Mouse (Mus musculus): ENCODE measurements at regions not wholly inside any gene's neighbourhood (a gene's known extent, or its start where the extent isn't known, plus 50 kb on each side); places are given as distances from the start of the nearest gene placed in this dataset.

DNA sequence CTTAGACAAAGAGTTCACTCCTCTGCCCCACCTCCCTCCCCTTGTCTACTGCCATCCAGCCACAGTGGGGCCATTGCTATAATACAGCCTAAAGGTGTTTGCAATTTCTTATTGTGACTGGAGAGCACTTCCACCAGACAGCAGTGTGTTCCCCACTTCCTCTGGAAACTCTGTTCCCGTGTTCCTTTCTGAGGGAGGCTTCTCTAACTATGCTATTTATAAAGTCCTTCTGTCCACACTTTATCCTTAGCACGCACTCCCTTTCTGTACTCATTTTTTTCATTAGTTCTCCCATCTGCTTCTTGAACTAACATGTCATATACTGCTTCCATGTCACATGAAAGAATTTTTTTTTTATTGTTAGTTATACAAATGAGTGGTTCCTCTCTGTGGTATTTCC is 52.0 kb upstream of the 4930432M17Rik start:
- Histone ChIP-seq H3K36me3 (replicated peaks) (no peaks in the 10 kb centered on the region), H3K27me3 (replicated peaks; ENCODE audit: low read depth, poor library complexity, severe bottlenecking) (no peaks in the 10 kb centered on the region), H3K4me3 (no peak overlapping the region), H3K4me1 (0 out of 2 replicates have a peak, but pooled peaks cover 4% of the 10 kb centered on the region), H3K9me3 (no peaks in the 10 kb centered on the region), H3K27ac (replicated peaks) (no peak overlapping the region)
- WGBS = 77% methylated on average over 2 of the region's 2 CpGs
- DNase-seq (ENCODE audit: low spot score) = no peak

DNA sequence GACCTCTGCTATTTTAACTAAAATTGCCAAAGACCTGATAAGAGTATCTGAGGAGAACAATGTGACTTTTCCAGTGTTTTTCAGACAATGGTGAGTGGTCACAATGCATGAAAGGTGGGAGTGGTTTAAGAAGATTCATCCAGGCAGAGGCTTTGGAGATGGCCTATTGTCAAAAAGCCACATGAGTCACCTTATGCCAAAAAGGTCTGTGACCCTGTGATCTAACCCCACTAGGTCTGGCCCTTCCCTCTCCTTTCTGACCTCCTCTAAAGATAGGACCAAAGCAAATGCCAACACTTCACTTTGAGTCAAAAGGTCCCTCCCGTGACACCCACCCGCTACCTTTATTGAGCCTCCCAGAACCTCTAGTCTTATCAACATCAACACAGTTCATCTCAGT is 52.4 kb upstream of the 4930432M17Rik start:
- Histone ChIP-seq H3K9me3 (no peaks in the 10 kb centered on the region), H3K36me3 (replicated peaks) (no peaks in the 10 kb centered on the region), H3K4me1 (peaks cover 7% of the 10 kb centered on the region), H3K27ac (replicated peaks) (no peak overlapping the region), H3K4me3 (no peak overlapping the region), H3K27me3 (replicated peaks; ENCODE audit: low read depth, poor library complexity, severe bottlenecking) (no peaks in the 10 kb centered on the region)
- DNase-seq (ENCODE audit: low spot score) = no peak
- 73% methylated on average over 2 of the region's 2 CpGs for WGBS

DNA sequence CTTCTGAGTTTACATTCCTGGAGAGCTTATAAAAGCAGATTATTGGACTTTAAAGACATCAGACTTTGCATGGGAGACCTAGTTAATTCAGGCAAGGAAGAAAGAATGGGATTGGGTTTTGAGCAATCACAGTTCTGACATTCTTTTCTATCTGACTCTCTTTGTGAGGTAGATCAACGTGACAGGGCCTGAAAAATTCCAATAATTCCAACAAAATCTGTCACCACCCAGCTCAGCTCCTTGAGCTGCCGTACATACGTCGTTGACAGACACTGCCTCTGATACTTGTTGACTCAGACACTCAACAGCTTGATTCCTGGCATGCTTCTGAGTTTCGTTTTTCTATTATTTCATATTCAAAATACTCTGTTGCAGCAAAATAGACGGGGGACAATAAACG is 53.2 kb upstream of the 4930432M17Rik start:
- H3K4me1 ChIP-seq = peaks cover 8% of the 10 kb centered on the region
- DNase-seq (ENCODE audit: low spot score) = no peak
- no peaks in the 10 kb centered on the region for H3K9me3 ChIP-seq
- WGBS = 69% methylated on average over 7 of the region's 7 CpGs
- no peak overlapping the region for H3K4me3 ChIP-seq
- no peaks in the 10 kb centered on the region for H3K36me3 ChIP-seq (replicated peaks)
- no peak overlapping the region for H3K27ac ChIP-seq (replicated peaks)
- no peaks in the 10 kb centered on the region for H3K27me3 ChIP-seq (replicated peaks; ENCODE audit: low read depth, poor library complexity, severe bottlenecking)

DNA sequence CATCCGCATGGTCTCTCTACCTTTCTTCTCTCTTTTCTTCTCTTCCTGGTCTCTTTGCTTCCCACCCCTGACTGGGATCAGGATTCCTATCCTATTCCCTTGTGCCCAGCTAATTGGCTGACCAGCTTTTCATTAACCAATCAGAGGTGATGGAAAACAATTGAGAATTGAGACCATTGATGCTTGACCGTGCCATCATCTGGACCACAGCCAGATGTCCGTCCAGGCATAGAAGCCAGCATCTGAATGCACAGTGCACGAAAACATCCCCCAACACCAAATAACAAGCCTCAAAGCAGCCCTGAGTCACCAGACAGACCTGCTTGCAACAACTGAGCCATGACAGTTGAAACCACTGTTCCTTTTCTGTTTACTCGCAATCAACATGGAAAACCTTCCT is 54.5 kb upstream of the 4930432M17Rik start:
- Histone ChIP-seq H3K4me3 (no peak overlapping the region), H3K36me3 (replicated peaks) (no peaks in the 10 kb centered on the region), H3K9me3 (no peaks in the 10 kb centered on the region), H3K27me3 (replicated peaks; ENCODE audit: low read depth, poor library complexity, severe bottlenecking) (no peaks in the 10 kb centered on the region), H3K27ac (replicated peaks) (no peak overlapping the region), H3K4me1 (peaks cover 8% of the 10 kb centered on the region)
- DNase-seq (ENCODE audit: low spot score) = no peak
- WGBS = 82% methylated on average over 5 of the region's 5 CpGs

DNA sequence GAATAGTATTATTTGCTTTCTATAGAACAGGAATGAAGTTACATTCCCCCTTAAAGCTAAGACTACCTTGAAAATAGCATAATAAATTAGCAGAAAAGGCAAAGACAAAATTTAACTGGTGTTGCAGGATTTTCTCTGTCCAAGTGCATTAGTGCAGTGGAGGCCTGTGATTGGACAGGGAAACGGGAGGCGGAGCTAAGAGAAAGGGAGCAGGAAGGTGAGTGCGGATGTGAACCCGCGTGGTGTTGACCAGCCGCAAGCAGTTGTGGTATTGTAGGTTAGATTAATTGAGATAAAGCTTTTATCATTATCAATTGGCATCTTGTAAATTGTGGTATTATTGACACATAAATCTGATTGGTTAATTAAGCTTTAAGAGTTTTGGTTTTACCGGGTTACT is 55.8 kb upstream of the 4930432M17Rik start:
- no peak overlapping the region for H3K27ac ChIP-seq (replicated peaks)

GRCm38 (mm10) chr3:121613224-121613623 is 57.3 kb upstream of the 4930432M17Rik start:
- no peaks in the 10 kb centered on the region for H3K27me3 ChIP-seq (replicated peaks; ENCODE audit: low read depth, poor library complexity, severe bottlenecking)
- 48% methylated on average over 3 of the region's 3 CpGs for WGBS
- H3K4me3 ChIP-seq = no peak overlapping the region
- DNase-seq (ENCODE audit: low spot score) = no peak
- H3K4me1 ChIP-seq = peaks cover 17% of the 10 kb centered on the region
- H3K27ac ChIP-seq (replicated peaks) = 0 out of 2 replicates have a peak overlapping the region, but pooled peaks have one; percentile 15
- no peaks in the 10 kb centered on the region for H3K9me3 ChIP-seq
- no peaks in the 10 kb centered on the region for H3K36me3 ChIP-seq (replicated peaks)

More for the DNA sequence above, 55.8 kb upstream of the 4930432M17Rik start:
- no peaks in the 10 kb centered on the region for H3K27me3 ChIP-seq (replicated peaks; ENCODE audit: low read depth, poor library complexity, severe bottlenecking)
- peaks cover 10% of the 10 kb centered on the region for H3K4me1 ChIP-seq
- H3K4me3 ChIP-seq = no peak overlapping the region
- no peaks in the 10 kb centered on the region for H3K36me3 ChIP-seq (replicated peaks)
- no peaks in the 10 kb centered on the region for H3K9me3 ChIP-seq
- 77% methylated on average over 7 of the region's 7 CpGs for WGBS
- no peak for DNase-seq (ENCODE audit: low spot score)

GRCm38 (mm10) chr3:121609845-121610244 is 60.7 kb upstream of the 4930432M17Rik start:
- Histone ChIP-seq H3K9me3 (no peaks in the 10 kb centered on the region), H3K27ac (replicated peaks) (no peak overlapping the region), H3K4me3 (no peak overlapping the region), H3K27me3 (replicated peaks; ENCODE audit: low read depth, poor library complexity, severe bottlenecking) (no peaks in the 10 kb centered on the region), H3K4me1 (peaks cover 13% of the 10 kb centered on the region), H3K36me3 (replicated peaks) (no peaks in the 10 kb centered on the region)
- DNase-seq (ENCODE audit: low spot score) = no peak
- WGBS = 77% methylated on average over 7 of the region's 7 CpGs

DNA sequence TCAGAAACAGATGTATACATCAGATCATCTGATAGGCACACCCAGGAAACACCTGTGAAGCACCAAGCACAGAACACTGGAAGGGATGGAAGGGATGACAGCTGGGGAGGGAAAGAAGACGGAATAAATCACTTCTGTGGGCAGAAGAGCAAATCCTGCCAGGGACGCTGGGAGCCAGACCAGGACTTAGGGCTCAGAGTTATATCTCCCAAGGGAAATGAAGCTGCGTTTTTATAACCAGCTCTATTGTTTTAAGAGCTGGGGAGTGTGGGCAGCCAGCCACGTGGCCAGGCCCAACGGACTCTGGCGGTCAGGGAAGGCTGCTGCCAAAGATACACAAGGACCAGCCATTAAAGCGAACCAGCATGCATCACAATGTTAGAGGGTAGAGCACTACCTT is 61.5 kb upstream of the 4930432M17Rik start:
- H3K4me1 ChIP-seq = peaks cover 13% of the 10 kb centered on the region
- H3K4me3 ChIP-seq = no peak overlapping the region
- DNase-seq (ENCODE audit: low spot score) = no peak
- H3K36me3 ChIP-seq (replicated peaks) = no peaks in the 10 kb centered on the region
- no peaks in the 10 kb centered on the region for H3K9me3 ChIP-seq
- no peak overlapping the region for H3K27ac ChIP-seq (replicated peaks)
- H3K27me3 ChIP-seq (replicated peaks; ENCODE audit: low read depth, poor library complexity, severe bottlenecking) = no peaks in the 10 kb centered on the region
- 65% methylated on average over 7 of the region's 7 CpGs for WGBS

GRCm38 (mm10) chr3:121604737-121605136 is 65.8 kb upstream of the 4930432M17Rik start:
- H3K4me1 ChIP-seq = peaks cover 20% of the 10 kb centered on the region
- H3K9me3 ChIP-seq = no peaks in the 10 kb centered on the region
- no peak overlapping the region for H3K27ac ChIP-seq (replicated peaks)
- WGBS = 81% methylated on average over 6 of the region's 6 CpGs
- no peaks in the 10 kb centered on the region for H3K36me3 ChIP-seq (replicated peaks)
- no peaks in the 10 kb centered on the region for H3K27me3 ChIP-seq (replicated peaks; ENCODE audit: low read depth, poor library complexity, severe bottlenecking)
- H3K4me3 ChIP-seq = no peak overlapping the region
- no peak for DNase-seq (ENCODE audit: low spot score)

DNA sequence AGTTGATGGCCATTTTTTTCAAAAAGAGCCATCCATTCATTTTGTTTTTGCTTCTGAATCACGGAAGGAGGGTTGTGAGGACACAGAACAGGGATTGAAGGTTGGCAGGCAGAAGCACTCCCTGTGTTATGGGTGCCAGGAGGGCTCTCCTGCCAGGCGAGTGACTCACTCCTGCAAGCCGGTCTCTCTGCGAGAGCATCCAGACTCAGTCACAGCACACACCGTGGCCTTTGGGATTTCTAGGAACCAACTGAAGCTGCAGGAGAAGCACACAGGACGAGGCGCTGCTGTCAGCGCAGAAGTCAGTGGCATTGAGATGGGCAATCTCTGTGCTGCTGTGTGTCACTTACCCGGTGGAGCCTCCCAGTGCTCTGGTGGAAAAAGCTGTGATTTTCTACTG is 66.5 kb upstream of the 4930432M17Rik start:
- peaks cover 21% of the 10 kb centered on the region for H3K4me1 ChIP-seq
- 82% methylated on average over 9 of the region's 9 CpGs for WGBS
- H3K9me3 ChIP-seq = no peaks in the 10 kb centered on the region
- no peak for DNase-seq (ENCODE audit: low spot score)
- 0 out of 2 replicates have a peak overlapping the region, but pooled peaks have one; percentile 36 for H3K27ac ChIP-seq (replicated peaks)
- H3K36me3 ChIP-seq (replicated peaks) = no peaks in the 10 kb centered on the region
- H3K27me3 ChIP-seq (replicated peaks; ENCODE audit: low read depth, poor library complexity, severe bottlenecking) = no peaks in the 10 kb centered on the region
- H3K4me3 ChIP-seq = no peak overlapping the region

DNA sequence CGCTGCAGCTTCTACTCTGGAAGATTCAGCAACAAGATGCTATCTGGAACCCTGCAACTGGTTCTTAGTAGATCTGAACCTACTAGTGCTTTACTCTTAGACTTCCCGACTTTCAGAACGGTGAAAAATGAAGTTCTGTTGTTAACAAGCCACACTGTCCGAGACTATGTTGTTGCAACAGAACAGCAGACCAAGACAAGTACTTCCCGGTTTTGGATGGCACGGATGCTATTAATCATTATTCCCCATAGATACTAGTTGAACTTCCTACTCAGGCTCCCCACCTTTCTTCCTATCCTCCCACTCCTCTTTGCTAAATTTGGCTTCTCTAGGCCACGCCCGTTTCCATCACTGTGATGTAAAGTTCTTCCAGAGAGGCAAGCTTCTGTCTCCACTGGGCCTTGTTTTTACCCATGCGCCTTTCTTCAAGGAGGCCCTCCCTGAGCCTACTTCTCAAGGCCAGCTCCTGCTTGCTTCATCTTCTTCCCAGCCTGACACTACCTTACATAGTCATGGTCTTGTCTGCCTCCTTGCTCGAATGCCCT is 67.7 kb upstream of the 4930432M17Rik start:
- 94% methylated on average over 10 of the region's 10 CpGs for WGBS
- H3K36me3 ChIP-seq (replicated peaks) = no peaks in the 10 kb centered on the region
- H3K4me1 ChIP-seq = peaks cover 20% of the 10 kb centered on the region
- no peak overlapping the region for H3K4me3 ChIP-seq
- H3K27me3 ChIP-seq (replicated peaks; ENCODE audit: low read depth, poor library complexity, severe bottlenecking) = no peaks in the 10 kb centered on the region
- no peak overlapping the region for H3K27ac ChIP-seq (replicated peaks)
- DNase-seq (ENCODE audit: low spot score) = no peak
- H3K9me3 ChIP-seq = no peaks in the 10 kb centered on the region

GRCm38 (mm10) chr3:121602082-121602561 is 68.4 kb upstream of the 4930432M17Rik start:
- no peaks in the 10 kb centered on the region for H3K27me3 ChIP-seq (replicated peaks; ENCODE audit: low read depth, poor library complexity, severe bottlenecking)
- WGBS = 65% methylated on average over 8 of the region's 8 CpGs
- H3K4me3 ChIP-seq = no peak overlapping the region
- H3K36me3 ChIP-seq (replicated peaks) = no peaks in the 10 kb centered on the region
- H3K9me3 ChIP-seq = no peaks in the 10 kb centered on the region
- H3K4me1 ChIP-seq = peaks cover 20% of the 10 kb centered on the region
- peak overlapping the region; percentile 24; the same call in 1 of the 2 replicates for H3K27ac ChIP-seq (replicated peaks)
- no peak for DNase-seq (ENCODE audit: low spot score)

DNA sequence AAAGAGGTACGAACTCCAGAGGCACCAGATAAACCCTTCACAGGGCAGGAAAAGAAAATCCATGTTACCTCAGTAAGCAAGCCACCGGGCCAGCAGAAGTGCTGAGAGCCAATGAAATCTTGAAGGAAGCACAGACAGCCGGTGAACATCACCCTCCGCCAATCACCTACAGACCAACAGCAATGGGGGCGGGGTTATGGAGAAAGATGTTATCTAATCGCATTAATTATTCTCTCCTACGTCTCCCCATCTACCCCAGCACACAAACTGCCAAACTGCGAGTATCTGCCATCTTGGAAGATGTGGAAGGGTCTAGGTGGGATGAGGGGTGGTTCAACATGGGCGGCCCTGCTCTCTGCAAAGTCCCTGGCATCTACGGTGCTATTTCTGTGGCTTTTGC is 68.6 kb upstream of the Slc44a3 start:
- Histone ChIP-seq H3K4me3 (no peak overlapping the region), H3K4me1 (peaks cover 20% of the 10 kb centered on the region), H3K9me3 (no peaks in the 10 kb centered on the region), H3K27ac (replicated peaks) (no peak overlapping the region), H3K27me3 (replicated peaks; ENCODE audit: low read depth, poor library complexity, severe bottlenecking) (no peaks in the 10 kb centered on the region), H3K36me3 (replicated peaks) (no peaks in the 10 kb centered on the region)
- 71% methylated on average over 10 of the region's 10 CpGs for WGBS
- no peak for DNase-seq (ENCODE audit: low spot score)
